Mouse (Mus musculus) lung, postnatal 25 days (tissue): ENCODE measurements at regions not wholly inside any gene's neighbourhood (a gene's known extent, or its start where the extent isn't known, plus 50 kb on each side); places are given as distances from the start of the nearest gene placed in this dataset.

Experiments
- DNase-seq: peaks from one replicate; pipeline ENCODE4 v3.0.0; 2022; ENCODE audit warnings: low spot score

- no peak for DNase-seq
These were observed 130.0 kb upstream of the Zc3h12c start for GRCm38 (mm10) chr9:52298329-52298728.

- no peak for DNase-seq
These were observed 126.3 kb upstream of the Zc3h12c start for GRCm38 (mm10) chr9:52294699-52295098.

- DNase-seq, result no peak
These were observed 120.7 kb upstream of the Zc3h12c start for GRCm38 (mm10) chr9:52289069-52289468.

GRCm38 (mm10) chr9:52287761-52288275 is 119.4 kb upstream of the Zc3h12c start:
- DNase-seq, result peak; percentile 15

- DNase-seq, result peak; percentile 46
These were observed 118.9 kb upstream of the Zc3h12c start for GRCm38 (mm10) chr9:52287246-52287651.

- no peak for DNase-seq
These were observed 117.7 kb upstream of the Zc3h12c start for GRCm38 (mm10) chr9:52286104-52286503.

GRCm38 (mm10) chr9:52283558-52283957 is 115.2 kb upstream of the Zc3h12c start:
- no peak for DNase-seq

- no peak for DNase-seq
These were observed 112.6 kb upstream of the Zc3h12c start for GRCm38 (mm10) chr9:52280995-52281394.

- peak; percentile 14 for DNase-seq
These were observed 112.2 kb upstream of the Zc3h12c start for GRCm38 (mm10) chr9:52280556-52280955.

- DNase-seq, result no peak
These were observed 110.3 kb upstream of the Zc3h12c start for GRCm38 (mm10) chr9:52278701-52279023.

GRCm38 (mm10) chr9:52277954-52278700 is 109.8 kb upstream of the Zc3h12c start:
- DNase-seq, result no peak

GRCm38 (mm10) chr9:52273994-52274393 is 105.6 kb upstream of the Zc3h12c start:
- DNase-seq, result no peak

- DNase-seq, result no peak
These were observed 104.3 kb upstream of the Zc3h12c start for GRCm38 (mm10) chr9:52272668-52273067.

GRCm38 (mm10) chr9:52271345-52272116 is 103.2 kb upstream of the Zc3h12c start:
- no peak for DNase-seq

- no peak for DNase-seq
These were observed 93.2 kb upstream of the Zc3h12c start for GRCm38 (mm10) chr9:52261538-52261937.

- no peak for DNase-seq
These were observed 91.1 kb upstream of the Zc3h12c start for GRCm38 (mm10) chr9:52259459-52259858.

- DNase-seq, result no peak
These were observed 87.3 kb upstream of the Zc3h12c start for GRCm38 (mm10) chr9:52255692-52256091.

GRCm38 (mm10) chr9:52254475-52254874 is 86.1 kb upstream of the Zc3h12c start:
- no peak for DNase-seq

- DNase-seq, result no peak
These were observed 83.1 kb upstream of the Zc3h12c start for GRCm38 (mm10) chr9:52251455-52251854.

- no peak for DNase-seq
These were observed 78.3 kb upstream of the Zc3h12c start for GRCm38 (mm10) chr9:52246712-52247111.

- DNase-seq, result no peak
These were observed 75.7 kb upstream of the Zc3h12c start for GRCm38 (mm10) chr9:52244081-52244480.

- no peak for DNase-seq
These were observed 74.7 kb upstream of the Zc3h12c start for GRCm38 (mm10) chr9:52243032-52243431.

GRCm38 (mm10) chr9:52241577-52241976 is 73.2 kb upstream of the Zc3h12c start:
- DNase-seq, result no peak
